ENCODE assay signal across 22 mouse cellular contexts in genomic region chr8:8810928-8811327, GRCm38 (mm10).
DNase-seq lines count a peak whose midpoint lies in the region; ATAC-seq lines count a peak whose summit lies in the region.
"Had no signal": no experiment of that assay in that cellular context is flagged by ENCODE, and none has a peak within 500 bp of the region (broad histone marks: within the 10 kb centered on the region; RNA-seq: fewer than 3 reads in every experiment).

No protein-coding gene starts in this region.

- 17% methylated on average over 4 of the region's 4 CpGs for WGBS in kidney, embryonic 14.5 days
- WGBS in kidney, embryonic 15.5 days, result 16% methylated on average over 4 of the region's 4 CpGs
- WGBS in intestine, embryonic 16.5 days, result 42% methylated on average over 4 of the region's 4 CpGs

- no peak overlapping the region for H3K27ac ChIP-seq in kidney, embryonic 14.5 days (ENCODE audit: low read depth, low read length)
- no peak overlapping the region for H3K27ac ChIP-seq in kidney, embryonic 15.5 days
- no peak overlapping the region for H3K27ac ChIP-seq in intestine, embryonic 16.5 days (ENCODE audit: low read length)
- H3K27ac ChIP-seq: forebrain, embryonic 10.5 days; forebrain, embryonic 13.5 days; gastrocnemius, adult 2 months; hindbrain, embryonic 12.5 days; hindbrain, embryonic 15.5 days had no signal

- H3K36me3 ChIP-seq in kidney, embryonic 14.5 days (ENCODE audit: control insufficient read depth, insufficient read depth, low read length), result no peaks in the 10 kb centered on the region
- H3K36me3 ChIP-seq in kidney, embryonic 15.5 days, result no peaks in the 10 kb centered on the region
- H3K36me3 ChIP-seq in intestine, embryonic 16.5 days (ENCODE audit: control insufficient read depth, insufficient read depth, low read length), result no peaks in the 10 kb centered on the region
- H3K36me3 ChIP-seq: forebrain, embryonic 10.5 days; hindbrain, embryonic 12.5 days; hindbrain, embryonic 15.5 days had no signal

- ATAC-seq in kidney, embryonic 14.5 days (ENCODE audit: low FRiP score, low TSS enrichment), result 0 out of 2 replicates have a peak, but pooled peaks have one; percentile 20
- ATAC-seq in kidney, embryonic 15.5 days (replicated peaks; ENCODE audit: low FRiP score), result no peak
- peak; percentile 64; the same call in 1 of the 2 replicates for ATAC-seq in intestine, embryonic 16.5 days
- ATAC-seq: CD4-positive, CD25-positive, alpha-beta regulatory T cell, adult 4 months; forebrain, embryonic 13.5 days; forebrain, postnatal 0 days had no signal

- no peak overlapping the region for H3K4me3 ChIP-seq in kidney, embryonic 14.5 days (ENCODE audit: low read length)
- no peak overlapping the region for H3K4me3 ChIP-seq in kidney, embryonic 15.5 days (replicated peaks)
- H3K4me3 ChIP-seq in intestine, embryonic 16.5 days (ENCODE audit: low read length), result no peak overlapping the region
- H3K4me3 ChIP-seq: forebrain, embryonic 10.5 days; forebrain, embryonic 13.5 days; gastrocnemius, adult 2 months; hindbrain, embryonic 12.5 days; hindbrain, embryonic 15.5 days had no signal

- no peaks in the 10 kb centered on the region for H3K9me3 ChIP-seq in kidney, embryonic 14.5 days (ENCODE audit: control insufficient read depth, low read length)
- no peaks in the 10 kb centered on the region for H3K9me3 ChIP-seq in kidney, embryonic 15.5 days (replicated peaks)
- no peaks in the 10 kb centered on the region for H3K9me3 ChIP-seq in intestine, embryonic 16.5 days (ENCODE audit: control insufficient read depth, low read length)
- H3K9me3 ChIP-seq: forebrain, embryonic 10.5 days; forebrain, embryonic 13.5 days; hindbrain, embryonic 12.5 days; hindbrain, embryonic 15.5 days had no signal

- no peak overlapping the region for H3K4me2 ChIP-seq in kidney, embryonic 14.5 days (replicated peaks; ENCODE audit: low read depth, low read length)
- no peak overlapping the region for H3K4me2 ChIP-seq in kidney, embryonic 15.5 days
- H3K4me2 ChIP-seq in intestine, embryonic 16.5 days (ENCODE audit: low read depth, low read length), result no peak overlapping the region
- H3K4me2 ChIP-seq: forebrain, embryonic 13.5 days; heart, embryonic 11.5 days; hindbrain, embryonic 12.5 days; hindbrain, embryonic 15.5 days had no signal

- DNase-seq in kidney, adult 11 months, result peak; percentile 18
- no peak for DNase-seq in kidney, postnatal 14 days
- peak; percentile 13 to 49 for DNase-seq in kidney, postnatal 36 days
- DNase-seq in thymus, postnatal 36 days, result no peak
- DNase-seq: adrenal gland, adult 2 months; adrenal gland, postnatal 14 days; cerebellum, adult 18-20 months; cerebellum, adult 9-10 months; cerebellum, postnatal 14 days; forebrain, postnatal 0 days; gastrocnemius, adult 2 months; gastrocnemius, postnatal 14 days; heart, adult 11 months had no signal

- 0 out of 2 replicates have a peak, but pooled peaks cover 7% of the 10 kb centered on the region for H3K4me1 ChIP-seq in kidney, embryonic 14.5 days (ENCODE audit: control insufficient read depth, insufficient read depth, low read length)
- H3K4me1 ChIP-seq in kidney, embryonic 15.5 days, result peaks cover 14% of the 10 kb centered on the region
- 0 out of 2 replicates have a peak, but pooled peaks cover 2% of the 10 kb centered on the region for H3K4me1 ChIP-seq in intestine, embryonic 16.5 days (ENCODE audit: control insufficient read depth, insufficient read depth, low read length)
- H3K4me1 ChIP-seq: forebrain, embryonic 13.5 days had no signal

- H3K9ac ChIP-seq in kidney, embryonic 14.5 days (ENCODE audit: low read depth, low read length), result no peak overlapping the region
- no peak overlapping the region for H3K9ac ChIP-seq in kidney, embryonic 15.5 days
- 0 out of 2 replicates have a peak overlapping the region, but pooled peaks have one; percentile 25 for H3K9ac ChIP-seq in intestine, embryonic 16.5 days (ENCODE audit: low read depth, low read length)
- H3K9ac ChIP-seq: forebrain, embryonic 13.5 days; forebrain, postnatal 0 days; hindbrain, embryonic 12.5 days; hindbrain, embryonic 15.5 days had no signal

- H3K27me3 ChIP-seq in kidney, embryonic 14.5 days (ENCODE audit: control insufficient read depth, insufficient read depth, low read length), result 0 out of 2 replicates have a peak, but pooled peaks cover 3% of the 10 kb centered on the region
- H3K27me3 ChIP-seq in kidney, embryonic 15.5 days, result peaks cover 24% of the 10 kb centered on the region
- H3K27me3 ChIP-seq in intestine, embryonic 16.5 days (replicated peaks; ENCODE audit: control insufficient read depth, insufficient read depth, low read length), result no peaks in the 10 kb centered on the region
- H3K27me3 ChIP-seq: forebrain, embryonic 13.5 days; hindbrain, embryonic 12.5 days; hindbrain, embryonic 15.5 days had no signal

Comparison
In these comparisons a context has a peak if more than half of its experiments do, and no peak if none do; other contexts are left out.
1. DNase-seq: peak in kidney, adult 11 months (single experiment) and kidney, postnatal 36 days (2 of 2); none in kidney, postnatal 14 days (single experiment) and thymus, postnatal 36 days (0 of 2).